Mouse (Mus musculus) cortical plate, adult 2 months (tissue): Measurements from ENCODE around the gene Vps13d.

ENCODE experiments used
- CTCF ChIP-seq: fragments of 200-500 bp; IDR thresholded peaks from 2 replicates; pipeline ENCODE4 v1.5.1; 2011; ENCODE audit warnings: mild to moderate bottlenecking, control low read depth, low read length; ENCODE audit not compliant: insufficient read depth; ENCODE audit errors: extremely low read depth
- POLR2A ChIP-seq: fragments of 200-500 bp; IDR thresholded peaks from 2 replicates; pipeline ENCODE4 v1.6.1; 2011; ENCODE audit warnings: mild to moderate bottlenecking, low read length, control low read depth; ENCODE audit not compliant: insufficient read depth; ENCODE audit errors: extremely low read depth

- TF ChIP-seq POLR2A: no peak
- TF ChIP-seq CTCF: no peak
These were observed 24.6 kb upstream of the Vps13d start for GRCm38 (mm10) chr4:145219240-145219985.
